Mouse (Mus musculus): ENCODE measurements at regions not wholly inside any gene's neighbourhood (a gene's known extent, or its start where the extent isn't known, plus 50 kb on each side); places are given as distances from the start of the nearest gene placed in this dataset.

DNA sequence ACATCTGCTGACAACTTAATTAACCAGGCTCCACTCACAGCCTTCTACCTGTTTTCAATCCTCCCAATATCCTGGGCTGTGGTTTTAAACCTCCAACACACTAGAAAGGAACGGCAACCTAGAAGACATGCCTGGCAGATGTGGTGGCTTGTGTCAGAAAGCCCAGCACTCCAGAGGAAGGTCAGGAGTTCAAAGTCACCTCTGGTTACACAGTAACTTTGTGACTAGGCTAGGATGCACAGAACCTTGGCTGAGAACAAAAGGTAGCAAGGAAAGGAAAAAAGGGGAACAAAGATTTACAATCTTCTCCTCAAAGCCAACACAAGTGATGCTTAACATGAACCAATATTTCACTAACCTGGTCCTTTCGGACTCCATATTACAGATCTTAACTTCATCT, 161.8 kb downstream of the Postn start:
- H3K36me3 ChIP-seq (replicated peaks; ENCODE audit: control insufficient read depth, insufficient read depth, low read depth, low read length), result no peaks in the 10 kb centered on the region
- H3K27me3 ChIP-seq (ENCODE audit: control insufficient read depth, insufficient read depth, low read length), result no peaks in the 10 kb centered on the region
- H3K9ac ChIP-seq (replicated peaks; ENCODE audit: low read length), result no peak overlapping the region
- no peak overlapping the region for H3K27ac ChIP-seq (replicated peaks; ENCODE audit: low read depth, low read length)
- H3K4me1 ChIP-seq (ENCODE audit: control insufficient read depth, insufficient read depth, low read length), result no peaks in the 10 kb centered on the region
- 84% methylated on average over 2 of the region's 2 CpGs for WGBS
- H3K4me3 ChIP-seq (ENCODE audit: low read depth, low read length), result no peak overlapping the region
- no peaks in the 10 kb centered on the region for H3K9me3 ChIP-seq (replicated peaks; ENCODE audit: control insufficient read depth, low read length)
- no peak for DNase-seq (ENCODE audit: low spot score)
- no peak for ATAC-seq (replicated peaks; ENCODE audit: insufficient number of reproducible peaks, low FRiP score, low TSS enrichment, low read depth)
- no peak overlapping the region for H3K4me2 ChIP-seq (ENCODE audit: low read depth, low read length)

- WGBS, result 91% methylated on average over 4 of the region's 4 CpGs
- no peaks in the 10 kb centered on the region for H3K9me3 ChIP-seq (replicated peaks; ENCODE audit: control insufficient read depth, low read length)
- ATAC-seq (replicated peaks; ENCODE audit: insufficient number of reproducible peaks, low FRiP score, low TSS enrichment, low read depth), result no peak
- H3K4me2 ChIP-seq (ENCODE audit: low read depth, low read length), result no peak overlapping the region
- H3K4me1 ChIP-seq (ENCODE audit: control insufficient read depth, insufficient read depth, low read length), result no peaks in the 10 kb centered on the region
- H3K27me3 ChIP-seq (ENCODE audit: control insufficient read depth, insufficient read depth, low read length), result no peaks in the 10 kb centered on the region
- H3K36me3 ChIP-seq (replicated peaks; ENCODE audit: control insufficient read depth, insufficient read depth, low read depth, low read length), result no peaks in the 10 kb centered on the region
- no peak for DNase-seq (ENCODE audit: low spot score)
- H3K4me3 ChIP-seq (ENCODE audit: low read depth, low read length), result no peak overlapping the region
- no peak overlapping the region for H3K27ac ChIP-seq (replicated peaks; ENCODE audit: low read depth, low read length)
- H3K9ac ChIP-seq (replicated peaks; ENCODE audit: low read length), result no peak overlapping the region
Measured at GRCm38 (mm10) chr3:54526618-54527017, 165.7 kb downstream of the Postn start.

DNA sequence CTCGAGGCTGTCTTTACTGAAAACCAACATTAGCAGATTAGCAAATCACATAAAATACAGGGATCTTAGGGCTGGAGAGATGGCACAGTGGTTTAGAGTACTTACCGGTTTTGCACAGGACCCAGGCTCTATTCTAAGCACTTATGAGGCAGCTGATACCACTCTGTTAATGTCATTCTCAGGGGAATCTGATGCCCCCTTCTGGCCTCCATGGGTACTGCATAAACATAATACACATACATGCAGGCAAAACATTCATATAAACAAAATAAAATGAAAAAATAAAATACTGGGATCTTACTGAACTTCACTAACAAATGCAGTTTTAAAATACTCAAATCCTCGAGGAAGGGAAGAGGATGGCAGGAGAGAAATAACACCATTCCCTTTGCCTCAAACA, 164.3 kb upstream of the Supt20 start:
- no peak for ATAC-seq (replicated peaks; ENCODE audit: insufficient number of reproducible peaks, low FRiP score, low TSS enrichment, low read depth)
- no peak overlapping the region for H3K27ac ChIP-seq (replicated peaks; ENCODE audit: low read depth, low read length)
- WGBS, result 82% methylated on average over 3 of the region's 3 CpGs

GRCm38 (mm10) chr3:54530251-54530650, 162.4 kb upstream of the Supt20 start:
- ATAC-seq (replicated peaks; ENCODE audit: insufficient number of reproducible peaks, low FRiP score, low TSS enrichment, low read depth), result no peak
- no peak overlapping the region for H3K9ac ChIP-seq (replicated peaks; ENCODE audit: low read length)
- H3K36me3 ChIP-seq (replicated peaks; ENCODE audit: control insufficient read depth, insufficient read depth, low read depth, low read length), result no peaks in the 10 kb centered on the region
- no peak overlapping the region for H3K27ac ChIP-seq (replicated peaks; ENCODE audit: low read depth, low read length)
- H3K4me2 ChIP-seq (ENCODE audit: low read depth, low read length), result no peak overlapping the region
- H3K4me1 ChIP-seq (ENCODE audit: control insufficient read depth, insufficient read depth, low read length), result no peaks in the 10 kb centered on the region
- H3K27me3 ChIP-seq (ENCODE audit: control insufficient read depth, insufficient read depth, low read length), result no peaks in the 10 kb centered on the region
- WGBS, result 48% methylated on average over 6 of the region's 6 CpGs
- no peak overlapping the region for H3K4me3 ChIP-seq (ENCODE audit: low read depth, low read length)
- no peaks in the 10 kb centered on the region for H3K9me3 ChIP-seq (replicated peaks; ENCODE audit: control insufficient read depth, low read length)
- DNase-seq (ENCODE audit: low spot score), result peak; percentile 41

More for the DNA sequence above, 164.3 kb upstream of the Supt20 start:
- Histone ChIP-seq H3K9me3 (replicated peaks; ENCODE audit: control insufficient read depth, low read length) (no peaks in the 10 kb centered on the region), H3K4me1 (ENCODE audit: control insufficient read depth, insufficient read depth, low read length) (no peaks in the 10 kb centered on the region), H3K36me3 (replicated peaks; ENCODE audit: control insufficient read depth, insufficient read depth, low read depth, low read length) (no peaks in the 10 kb centered on the region), H3K9ac (replicated peaks; ENCODE audit: low read length) (no peak overlapping the region), H3K4me2 (ENCODE audit: low read depth, low read length) (no peak overlapping the region), H3K4me3 (ENCODE audit: low read depth, low read length) (no peak overlapping the region), H3K27me3 (ENCODE audit: control insufficient read depth, insufficient read depth, low read length) (no peaks in the 10 kb centered on the region)
- DNase-seq (ENCODE audit: low spot score), result no peak

DNA sequence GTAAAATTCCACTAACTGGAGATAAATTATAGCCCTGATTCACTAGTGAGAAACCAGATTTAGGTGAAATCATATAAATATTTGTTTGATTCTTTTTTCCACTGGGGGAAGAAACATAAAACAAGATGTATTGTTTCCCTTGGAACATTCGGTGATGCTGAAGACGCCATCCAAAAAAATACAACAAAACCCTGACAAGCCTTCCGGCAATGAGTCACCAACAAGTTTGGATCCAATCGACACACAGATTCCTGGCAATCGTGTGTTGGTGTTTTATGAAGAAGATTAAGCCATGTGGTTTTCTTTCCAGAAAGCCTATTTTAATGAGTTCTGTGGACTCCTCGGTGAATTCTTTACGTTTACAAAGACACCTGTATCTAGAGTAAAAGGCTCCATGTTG, 157.2 kb upstream of the Supt20 start:
- Histone ChIP-seq H3K4me1 (ENCODE audit: control insufficient read depth, insufficient read depth, low read length) (no peaks in the 10 kb centered on the region), H3K4me2 (ENCODE audit: low read depth, low read length) (no peak overlapping the region), H3K36me3 (replicated peaks; ENCODE audit: control insufficient read depth, insufficient read depth, low read depth, low read length) (no peaks in the 10 kb centered on the region), H3K9me3 (replicated peaks; ENCODE audit: control insufficient read depth, low read length) (no peaks in the 10 kb centered on the region), H3K9ac (replicated peaks; ENCODE audit: low read length) (no peak overlapping the region), H3K27ac (replicated peaks; ENCODE audit: low read depth, low read length) (no peak overlapping the region), H3K27me3 (ENCODE audit: control insufficient read depth, insufficient read depth, low read length) (no peaks in the 10 kb centered on the region), H3K4me3 (ENCODE audit: low read depth, low read length) (no peak overlapping the region)
- no peak for DNase-seq (ENCODE audit: low spot score)
- no peak for ATAC-seq (replicated peaks; ENCODE audit: insufficient number of reproducible peaks, low FRiP score, low TSS enrichment, low read depth)
- WGBS, result 86% methylated on average over 7 of the region's 7 CpGs

- DNase-seq (ENCODE audit: low spot score), result no peak
- H3K4me1 ChIP-seq (ENCODE audit: control insufficient read depth, insufficient read depth, low read length), result no peaks in the 10 kb centered on the region
- H3K27ac ChIP-seq (replicated peaks; ENCODE audit: low read depth, low read length), result no peak overlapping the region
- no peak overlapping the region for H3K4me2 ChIP-seq (ENCODE audit: low read depth, low read length)
- H3K27me3 ChIP-seq (ENCODE audit: control insufficient read depth, insufficient read depth, low read length), result no peaks in the 10 kb centered on the region
- no peak overlapping the region for H3K9ac ChIP-seq (replicated peaks; ENCODE audit: low read length)
- no peaks in the 10 kb centered on the region for H3K9me3 ChIP-seq (replicated peaks; ENCODE audit: control insufficient read depth, low read length)
- 34% methylated on average over 3 of the region's 3 CpGs for WGBS
- H3K36me3 ChIP-seq (replicated peaks; ENCODE audit: control insufficient read depth, insufficient read depth, low read depth, low read length), result no peaks in the 10 kb centered on the region
- no peak overlapping the region for H3K4me3 ChIP-seq (ENCODE audit: low read depth, low read length)
- no peak for ATAC-seq (replicated peaks; ENCODE audit: insufficient number of reproducible peaks, low FRiP score, low TSS enrichment, low read depth)
Measured at GRCm38 (mm10) chr3:54538055-54538454, 154.6 kb upstream of the Supt20 start.

DNA sequence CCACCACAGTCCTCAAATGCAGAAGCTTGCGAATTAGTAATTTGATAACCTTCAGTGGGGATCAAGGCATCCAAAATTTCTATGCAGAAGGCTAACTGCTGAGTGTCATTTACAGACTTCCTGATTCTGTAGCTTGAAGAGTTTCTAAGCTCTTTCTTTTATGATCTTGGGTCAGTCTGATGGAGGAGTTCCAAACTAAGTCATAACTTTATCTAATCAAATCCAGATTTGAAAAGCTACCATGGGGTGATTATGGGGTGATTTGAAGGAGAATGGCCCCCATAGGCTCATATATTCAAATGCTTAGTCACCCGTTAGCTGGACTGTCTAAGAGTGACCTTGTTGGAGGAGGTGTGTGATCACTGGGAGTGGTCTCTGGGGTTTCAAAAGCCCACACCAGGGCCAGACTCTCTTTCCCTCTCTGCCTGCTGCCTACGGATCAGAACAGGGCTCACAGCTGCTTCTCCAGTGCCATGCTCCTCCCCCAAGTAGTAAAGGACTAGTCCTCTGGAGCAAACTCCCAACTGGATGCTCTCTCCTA, 152.0 kb upstream of the Supt20 start:
- WGBS, result 77% methylated on average over 3 of the region's 3 CpGs

GRCm38 (mm10) chr3:54541389-54541788, 151.2 kb upstream of the Supt20 start:
- Histone ChIP-seq H3K4me1 (ENCODE audit: control insufficient read depth, insufficient read depth, low read length) (no peaks in the 10 kb centered on the region), H3K4me2 (ENCODE audit: low read depth, low read length) (no peak overlapping the region), H3K9me3 (replicated peaks; ENCODE audit: control insufficient read depth, low read length) (no peaks in the 10 kb centered on the region), H3K4me3 (ENCODE audit: low read depth, low read length) (no peak overlapping the region), H3K27me3 (ENCODE audit: control insufficient read depth, insufficient read depth, low read length) (no peaks in the 10 kb centered on the region), H3K27ac (replicated peaks; ENCODE audit: low read depth, low read length) (no peak overlapping the region), H3K9ac (replicated peaks; ENCODE audit: low read length) (no peak overlapping the region), H3K36me3 (replicated peaks; ENCODE audit: control insufficient read depth, insufficient read depth, low read depth, low read length) (no peaks in the 10 kb centered on the region)
- DNase-seq (ENCODE audit: low spot score) (no peak), ATAC-seq (replicated peaks; ENCODE audit: insufficient number of reproducible peaks, low FRiP score, low TSS enrichment, low read depth) (no peak)
- WGBS, result 92% methylated on average over 5 of the region's 5 CpGs

More for the DNA sequence above, 152.0 kb upstream of the Supt20 start:
- DNase-seq (ENCODE audit: low spot score) (no peak), ATAC-seq (replicated peaks; ENCODE audit: insufficient number of reproducible peaks, low FRiP score, low TSS enrichment, low read depth) (no peak)
- H3K36me3 ChIP-seq (replicated peaks; ENCODE audit: control insufficient read depth, insufficient read depth, low read depth, low read length), result no peaks in the 10 kb centered on the region
- H3K4me2 ChIP-seq (ENCODE audit: low read depth, low read length), result no peak overlapping the region
- no peaks in the 10 kb centered on the region for H3K9me3 ChIP-seq (replicated peaks; ENCODE audit: control insufficient read depth, low read length)
- no peaks in the 10 kb centered on the region for H3K4me1 ChIP-seq (ENCODE audit: control insufficient read depth, insufficient read depth, low read length)
- no peak overlapping the region for H3K9ac ChIP-seq (replicated peaks; ENCODE audit: low read length)
- H3K27ac ChIP-seq (replicated peaks; ENCODE audit: low read depth, low read length), result no peak overlapping the region
- H3K27me3 ChIP-seq (ENCODE audit: control insufficient read depth, insufficient read depth, low read length), result no peaks in the 10 kb centered on the region
- H3K4me3 ChIP-seq (ENCODE audit: low read depth, low read length), result no peak overlapping the region

Data from embryonic facial prominence, embryonic 11.5 days (tissue).